Mouse (Mus musculus) forebrain, embryonic 14.5 days (tissue): ENCODE results near the gene Oas1a. TPM values are rescaled to one million over a fixed set of nuclear protein-coding genes. Genes with fewer than 3 reads are reported as not detected.
"Not testable (repeated sequence)": the region's sequence is repeated elsewhere in the genome, so short reads cannot be mapped to it uniquely, and the experiment has no call there.

Source experiments
- ATAC-seq: fragments of 200-750 bp; cut with Nextera tagmentation; 2 replicates; pipeline ENCODE4 v1.8.0; 2017; ENCODE audit warnings: mild to moderate bottlenecking, moderate library complexity
- DNase-seq: peaks from one replicate; pipeline ENCODE4 v3.0.0-alpha.2; 2015; ENCODE audit warnings: low spot score
- H3K27ac ChIP-seq: fragments of 300-500 bp; sonication (generic); 2 replicates; pipeline ENCODE4 v1.5.1; 2014; ENCODE audit warnings: low read depth, mild to moderate bottlenecking, control low read depth, low read length, moderate library complexity
- H3K27me3 ChIP-seq: fragments of 300-500 bp; sonication (generic); replicated peaks from 2 replicates; pipeline ENCODE4 v1.6.1; 2014; ENCODE audit warnings: low read length, control low read depth, mixed read lengths; ENCODE audit not compliant: control insufficient read depth, insufficient read depth
- H3K36me3 ChIP-seq: fragments of 300-500 bp; sonication (generic); 2 replicates; pipeline ENCODE4 v1.6.1; 2014; ENCODE audit warnings: low read length, control low read depth; ENCODE audit not compliant: control insufficient read depth, insufficient read depth
- H3K4me1 ChIP-seq: fragments of 300-500 bp; sonication (generic); 2 replicates; pipeline ENCODE4 v1.6.1; 2014; ENCODE audit warnings: antibody characterized with exemption, low read length, control low read depth; ENCODE audit not compliant: control insufficient read depth, insufficient read depth
- H3K4me2 ChIP-seq: fragments of 300-500 bp; sonication (generic); 2 replicates; pipeline ENCODE4 v1.6.1; 2014; ENCODE audit warnings: mild to moderate bottlenecking, control low read depth, low read length
- H3K4me3 ChIP-seq: fragments of 300-500 bp; sonication (generic); 2 replicates; pipeline ENCODE4 v1.5.1; 2014; ENCODE audit warnings: low read depth, low read length, control low read depth
- H3K9ac ChIP-seq: fragments of 300-500 bp; sonication (generic); 2 replicates; pipeline ENCODE4 v1.6.1; 2014; ENCODE audit warnings: mild to moderate bottlenecking, low read length, control low read depth, moderate library complexity
- H3K9me3 ChIP-seq: fragments of 300-500 bp; sonication (generic); replicated peaks from 2 replicates; pipeline ENCODE4 v1.6.1; 2016; ENCODE audit warnings: low read length, control low read depth, mixed read lengths; ENCODE audit not compliant: control insufficient read depth
- WGBS: fragments of 180-500 bp; shearing (Covaris S2); extraction: QIAGEN DNeasy Blood & Tissue Kit; methylation state at CpG from one replicate; pipeline ENCODE4 v1.1.7; 2014; 5-methylcytosine and 5-hydroxymethylcytosine counted together
- polyA plus RNA-seq: library from polyadenylated mRNA; unstranded; fragments of >200 nt; fragmentation: Nextera tagmentation; extraction: Ambion mirVana; gene quantifications from 2 replicates; pipeline ENCODE4 v1.2.1, GENCODE M21; 2014

Gene Oas1a
- polyA plus RNA-seq, 1 experiment from 2014 or later: 0.80 TPM

- not testable (repeated sequence) for DNase-seq, H3K27ac ChIP-seq, ATAC-seq, H3K9me3 ChIP-seq, H3K27me3 ChIP-seq, H3K4me3 ChIP-seq, H3K4me1 ChIP-seq, H3K9ac ChIP-seq, H3K36me3 ChIP-seq, H3K4me2 ChIP-seq
- 92% methylated on average over 4 of the region's 4 CpGs for WGBS
These were observed 17.2 kb upstream of the Oas1a start for GRCm38 (mm10) chr5:120924520-120924919.

- no peak overlapping the region for H3K4me2 ChIP-seq
- no peaks in the 10 kb centered on the region for H3K36me3 ChIP-seq
- WGBS: 81% methylated on average over 4 of the region's 4 CpGs
- no peaks in the 10 kb centered on the region for H3K27me3 ChIP-seq
- H3K4me3 ChIP-seq: no peak overlapping the region
- no peak overlapping the region for H3K27ac ChIP-seq
- H3K9me3 ChIP-seq: no peaks in the 10 kb centered on the region
- H3K4me1 ChIP-seq: no peaks in the 10 kb centered on the region
- ATAC-seq (no peak), DNase-seq (no peak)
- H3K9ac ChIP-seq: no peak overlapping the region
These were observed 16.6 kb upstream of the Oas1a start for GRCm38 (mm10) chr5:120923969-120924368.

GRCm38 (mm10) chr5:120920296-120920695 lies 13.0 kb upstream of the Oas1a start:
- no peaks in the 10 kb centered on the region for H3K4me1 ChIP-seq
- ATAC-seq (no peak), DNase-seq (no peak)
- 83% methylated on average over 3 of the region's 3 CpGs for WGBS
- H3K9me3 ChIP-seq: no peaks in the 10 kb centered on the region
- no peak overlapping the region for H3K4me3 ChIP-seq
- no peaks in the 10 kb centered on the region for H3K36me3 ChIP-seq
- H3K27ac ChIP-seq: no peak overlapping the region
- H3K4me2 ChIP-seq: no peak overlapping the region
- H3K27me3 ChIP-seq: no peaks in the 10 kb centered on the region
- no peak overlapping the region for H3K9ac ChIP-seq

DNA sequence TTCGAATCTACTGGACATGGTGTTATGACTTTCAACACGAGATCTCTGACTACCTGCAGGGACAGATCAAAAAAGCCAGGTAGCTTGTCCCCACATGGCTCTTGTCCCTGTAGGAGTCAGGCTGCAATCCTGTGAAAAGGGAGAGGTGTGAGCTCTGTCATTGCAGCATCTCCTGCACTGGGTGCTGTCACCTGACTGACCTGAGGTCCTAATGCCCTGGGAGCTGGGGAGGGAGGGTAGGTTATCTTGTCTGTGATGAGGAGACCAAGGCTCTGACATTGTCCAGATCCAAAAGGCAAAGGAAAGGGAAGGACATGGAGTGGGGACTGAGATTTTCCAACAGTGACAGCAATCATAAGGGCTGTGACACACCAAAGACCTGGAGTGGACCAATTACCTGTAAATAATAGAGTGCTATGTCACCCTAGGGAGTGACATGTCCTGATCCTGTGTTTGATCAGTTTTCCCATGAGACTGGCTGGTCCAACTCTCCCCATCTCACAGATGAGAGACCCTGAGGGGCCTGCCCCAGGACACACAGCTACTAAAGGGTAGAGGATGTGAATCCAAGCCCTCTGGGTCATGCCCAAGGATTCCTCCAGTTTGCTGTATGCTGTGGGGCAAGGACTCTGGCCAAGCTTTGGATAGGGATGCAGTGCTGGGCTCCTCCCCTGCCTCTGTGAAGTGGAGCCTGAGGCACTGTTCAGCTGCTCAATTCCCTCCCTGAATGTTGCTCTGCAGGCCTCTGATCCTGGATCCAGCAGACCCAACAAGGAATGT lies 12.0 kb upstream of the Oas1a start:
- 72% methylated on average over 2 of the region's 2 CpGs for WGBS
- ATAC-seq, H3K4me3 ChIP-seq, H3K9ac ChIP-seq, H3K4me1 ChIP-seq, H3K36me3 ChIP-seq, H3K27me3 ChIP-seq, H3K27ac ChIP-seq, H3K9me3 ChIP-seq, H3K4me2 ChIP-seq, DNase-seq: not testable (repeated sequence)

- H3K9me3 ChIP-seq, H3K36me3 ChIP-seq, H3K4me2 ChIP-seq, H3K4me3 ChIP-seq, ATAC-seq, H3K27me3 ChIP-seq, H3K27ac ChIP-seq, H3K4me1 ChIP-seq, DNase-seq, H3K9ac ChIP-seq: not testable (repeated sequence)
- WGBS: 66% methylated on average over 6 of the region's 8 CpGs
These were observed 6.9 kb upstream of the Oas1a start, which contains the start of gene Oas1d for GRCm38 (mm10) chr5:120914204-120914603. Gene Oas1d, plus strand, starts transcription at chr5:120914536.

DNA sequence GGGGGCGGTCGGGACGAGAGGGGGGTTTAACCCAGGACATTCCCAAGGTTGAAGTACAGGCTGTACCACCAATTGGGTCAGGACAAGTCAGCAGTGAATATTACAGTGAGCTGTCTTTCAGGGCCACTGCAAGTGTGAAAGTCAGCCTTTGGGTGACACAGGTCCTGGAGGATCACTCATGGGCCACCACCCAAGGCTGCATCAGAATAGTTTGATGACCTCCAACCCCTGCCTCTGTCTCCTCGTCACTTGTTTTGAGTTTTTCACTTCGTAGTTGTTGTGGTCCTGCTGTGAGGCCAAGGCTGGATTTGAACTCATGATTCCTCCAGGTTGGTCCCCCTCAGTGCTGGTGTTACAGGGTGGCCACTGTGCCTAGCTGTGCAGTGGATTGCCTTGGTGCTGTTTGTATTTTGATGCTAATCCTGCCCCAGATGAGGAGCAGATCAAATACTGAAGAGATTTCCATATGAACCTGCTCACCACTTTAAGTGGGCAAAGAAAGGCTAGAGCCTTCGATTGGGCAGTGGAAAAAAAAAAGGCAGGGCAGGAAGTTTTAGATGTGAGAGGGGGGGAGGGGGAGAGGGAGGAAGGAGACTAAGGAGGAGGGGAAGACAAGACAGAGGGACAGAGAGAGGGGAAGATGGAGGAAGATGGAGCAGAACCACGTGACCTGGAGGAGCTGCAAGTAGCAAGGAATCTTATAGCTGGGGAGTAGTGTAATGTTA lies 1.0 kb upstream of the Oas1a start:
- Histone ChIP-seq H3K36me3 (no peaks in the 10 kb centered on the region), H3K4me3 (no peak overlapping the region), H3K9ac (no peak overlapping the region), H3K27me3 (no peaks in the 10 kb centered on the region), H3K27ac (no peak overlapping the region), H3K4me1 (no peaks in the 10 kb centered on the region), H3K9me3 (no peaks in the 10 kb centered on the region), H3K4me2 (no peak overlapping the region)
- 49% methylated on average over 7 of the region's 7 CpGs for WGBS
- DNase-seq (no peak), ATAC-seq (no peak)

GRCm38 (mm10) chr5:120902056-120902455 lies 5.3 kb downstream of the Oas1a start:
- Histone ChIP-seq H3K4me1 (no peaks in the 10 kb centered on the region), H3K4me3 (no peak overlapping the region), H3K36me3 (no peaks in the 10 kb centered on the region), H3K9ac (no peak overlapping the region), H3K4me2 (no peak overlapping the region), H3K27me3 (no peaks in the 10 kb centered on the region), H3K27ac (no peak overlapping the region), H3K9me3 (no peaks in the 10 kb centered on the region)
- DNase-seq (no peak), ATAC-seq (no peak)
- WGBS: 91% methylated on average over 5 of the region's 5 CpGs

- Histone ChIP-seq H3K4me2 (no peak overlapping the region), H3K9ac (no peak overlapping the region), H3K4me1 (no peaks in the 10 kb centered on the region), H3K36me3 (no peaks in the 10 kb centered on the region), H3K27me3 (no peaks in the 10 kb centered on the region), H3K27ac (no peak overlapping the region), H3K9me3 (no peaks in the 10 kb centered on the region), H3K4me3 (no peak overlapping the region)
- no peak for ATAC-seq
- no peak for DNase-seq
- WGBS: 44% methylated on average over 1 of the region's 1 CpGs
These were observed 6.7 kb downstream of the Oas1a start for GRCm38 (mm10) chr5:120900666-120901065.

GRCm38 (mm10) chr5:120898726-120899125 lies 8.6 kb downstream of the Oas1a start:
- Histone ChIP-seq H3K9ac (no peak overlapping the region), H3K36me3 (no peaks in the 10 kb centered on the region), H3K4me1 (no peaks in the 10 kb centered on the region), H3K4me3 (no peak overlapping the region), H3K27ac (no peak overlapping the region), H3K27me3 (no peaks in the 10 kb centered on the region), H3K4me2 (no peak overlapping the region), H3K9me3 (no peaks in the 10 kb centered on the region)
- no peak for DNase-seq
- no peak for ATAC-seq
